Mouse (Mus musculus): ENCODE results near the gene B3galt2.

DNA sequence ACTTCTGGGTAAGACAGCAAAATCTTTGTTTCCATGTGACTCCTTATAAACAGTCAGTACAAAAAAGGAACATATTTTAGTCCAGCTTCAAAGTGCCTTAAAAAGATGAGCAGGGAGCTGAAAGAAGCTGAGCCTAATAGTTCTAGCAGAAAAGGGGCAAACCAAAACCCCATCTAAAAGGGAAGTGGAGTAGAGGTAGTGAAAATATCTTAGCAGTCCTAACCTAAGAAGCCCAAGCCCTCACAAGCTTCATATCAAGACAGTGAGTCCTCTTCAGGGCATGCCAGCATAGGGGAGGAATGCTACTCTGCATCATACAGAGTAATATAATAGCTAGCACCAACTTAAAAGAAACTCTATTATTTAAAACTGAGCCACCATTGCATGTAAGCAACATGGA is 18.5 kb upstream of the B3galt2 start:
- TF ChIP-seq GATA1 (IDR thresholded peaks at IDR 0.05; ENCODE audit: borderline replicate concordance, low read length) = no peak
- TF ChIP-seq FLI1 (IDR thresholded peaks at IDR 0.05; ENCODE audit: low read length) = no peak
